Mouse (Mus musculus): ENCODE measurements around the gene Zbtb8a.

Gene Zbtb8a

GRCm38 (mm10) chr4:129335216-129336074 lies 42.5 kb downstream of the Zbtb8a start, which contains the start of the genes Rbbp4 and Zbtb8os:
Gene Rbbp4 (minus strand): TSS chr4:129335370.
Gene Zbtb8os (plus strand): TSS chr4:129335695.
- DNase-seq (ENCODE audit: low spot score in 2 of 2), result peak; percentile 92 to 95

GRCm38 (mm10) chr4:129334677-129335215 lies 43.2 kb downstream of the Zbtb8a start:
- no peak for DNase-seq (ENCODE audit: low spot score in 2 of 2)

DNA sequence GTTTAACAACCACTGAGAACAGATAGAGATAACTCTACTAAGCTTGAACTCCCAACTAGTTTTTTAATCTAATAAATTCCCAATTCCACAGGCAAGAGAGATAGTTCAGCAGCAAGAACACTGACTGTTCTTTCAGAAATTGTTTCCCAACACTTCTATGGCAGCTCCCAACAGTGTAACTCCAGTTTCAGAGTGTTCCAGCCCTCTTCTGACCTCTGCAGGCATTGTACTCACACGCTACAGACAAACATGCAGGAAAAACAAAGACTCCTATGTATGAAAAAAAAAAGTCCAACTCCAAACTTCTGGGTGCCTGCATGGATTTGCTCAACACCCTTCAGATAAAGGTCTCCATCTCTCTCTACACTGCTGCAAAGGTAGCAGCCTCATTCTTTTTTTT lies 45.1 kb downstream of the Zbtb8a start:
- DNase-seq (ENCODE audit: low spot score in 2 of 2), result no peak

DNA sequence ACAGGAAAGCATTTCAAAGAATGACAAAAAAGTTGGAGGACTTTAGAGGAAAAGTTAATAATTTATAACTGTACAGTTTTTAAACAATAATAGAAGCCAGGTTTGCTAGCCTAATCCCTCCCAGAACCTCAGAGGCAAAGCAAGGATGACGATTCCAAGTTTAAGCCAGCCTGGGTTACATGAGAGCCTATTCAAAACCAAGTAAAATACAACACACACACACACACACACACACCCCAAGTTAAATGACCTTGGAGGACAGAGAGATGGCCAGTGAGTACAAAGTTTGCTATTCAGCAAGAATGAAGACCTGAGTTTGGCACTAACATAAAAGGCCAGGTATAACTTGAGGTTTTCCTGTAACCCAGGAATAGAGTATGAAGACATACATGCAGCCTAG lies 51.7 kb downstream of the Zbtb8a start:
- no peak for DNase-seq (ENCODE audit: low spot score in 2 of 2)

DNA sequence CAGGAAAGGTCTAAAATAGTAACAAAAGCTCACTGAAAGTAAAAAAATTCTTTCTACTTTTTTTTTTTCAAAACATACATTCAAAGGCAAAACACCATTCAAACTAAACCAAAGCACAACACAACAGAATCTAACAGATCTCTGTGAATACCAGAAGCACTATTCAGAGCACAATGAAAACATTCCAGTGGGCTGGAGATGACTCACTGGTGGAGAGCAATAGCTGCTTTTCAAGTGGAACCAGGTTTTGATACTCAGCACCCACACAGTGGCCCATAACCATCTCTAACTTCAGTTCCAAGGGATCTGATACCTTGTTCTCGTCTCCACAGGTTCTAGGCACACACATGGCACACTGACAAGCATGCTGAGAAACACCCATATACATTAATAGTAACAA lies 53.2 kb downstream of the Zbtb8a start:
- DNase-seq (ENCODE audit: low spot score in 2 of 2), result no peak

DNA sequence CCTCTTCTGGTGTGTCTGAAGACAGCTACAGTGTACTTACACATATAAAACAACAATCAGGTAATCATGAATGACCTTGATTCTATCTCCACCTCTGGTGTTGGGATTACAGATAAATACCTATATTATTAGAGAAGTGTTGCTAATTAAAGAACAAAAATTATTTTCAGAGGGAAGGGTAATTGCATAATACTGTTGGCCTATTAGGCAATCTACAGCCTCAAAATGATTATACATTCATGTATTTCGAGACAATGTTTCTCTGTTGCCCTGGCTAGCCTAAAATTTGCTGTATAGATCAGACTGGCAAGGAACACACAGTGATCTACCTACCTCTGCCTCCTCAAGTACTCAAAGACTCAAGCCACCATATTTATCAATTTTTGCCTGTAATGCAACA lies 54.4 kb downstream of the Zbtb8a start:
- DNase-seq (ENCODE audit: low spot score in 2 of 2), result no peak

GRCm38 (mm10) chr4:129322042-129322441 lies 55.9 kb downstream of the Zbtb8a start:
- no peak for DNase-seq (ENCODE audit: low spot score in 2 of 2)

- DNase-seq (ENCODE audit: low spot score in 2 of 2), result no peak
Measured at GRCm38 (mm10) chr4:129320876-129321275, 57.0 kb downstream of the Zbtb8a start.

- DNase-seq (ENCODE audit: low spot score in 2 of 2), result no peak
Measured at GRCm38 (mm10) chr4:129313886-129314285, 64.0 kb downstream of the Zbtb8a start.

DNA sequence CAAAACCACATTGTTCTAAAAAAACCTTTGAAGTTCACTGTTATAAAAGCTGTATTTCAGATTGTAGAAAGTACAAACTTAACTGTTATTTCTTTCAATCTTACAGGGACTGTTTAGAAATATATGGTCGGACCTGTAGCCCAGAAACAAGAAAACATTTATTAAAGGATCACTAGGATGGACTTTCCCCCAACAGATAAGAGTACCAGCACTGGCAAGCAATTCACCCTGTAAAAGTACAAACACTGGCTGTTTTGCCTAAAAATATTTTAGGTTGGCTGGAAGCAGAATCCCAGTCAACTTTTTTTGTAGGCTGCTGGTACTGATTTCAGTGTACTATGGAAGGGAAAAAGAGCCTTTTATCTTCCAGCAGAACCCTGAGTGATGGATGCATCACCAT lies 70.0 kb downstream of the Zbtb8a start:
- no peak for DNase-seq (ENCODE audit: low spot score in 2 of 2)

- DNase-seq (ENCODE audit: low spot score in 2 of 2), result no peak
Measured at GRCm38 (mm10) chr4:129304306-129304705, 73.6 kb downstream of the Zbtb8a start.

- no peak for DNase-seq (ENCODE audit: low spot score in 2 of 2)
Measured at GRCm38 (mm10) chr4:129303816-129304215, 74.1 kb downstream of the Zbtb8a start.
